Mouse (Mus musculus) ovary, postnatal 14 days (tissue): ENCODE results near the gene Blm.

Experiments
- DNase-seq: peaks from one replicate; pipeline ENCODE4 v3.0.0; 2022; ENCODE audit warnings: low spot score

Gene Blm

GRCm38 (mm10) chr7:80535009-80535744 lies at the start of gene Blm:
Gene Blm (minus strand): TSS chr7:80535119.
- DNase-seq = peak; percentile 89

GRCm38 (mm10) chr7:80583981-80584380 lies 49.1 kb upstream of the Blm start:
- peak; percentile 22 for DNase-seq

GRCm38 (mm10) chr7:80582821-80583451 lies 48.0 kb upstream of the Blm start:
- DNase-seq = no peak

DNA sequence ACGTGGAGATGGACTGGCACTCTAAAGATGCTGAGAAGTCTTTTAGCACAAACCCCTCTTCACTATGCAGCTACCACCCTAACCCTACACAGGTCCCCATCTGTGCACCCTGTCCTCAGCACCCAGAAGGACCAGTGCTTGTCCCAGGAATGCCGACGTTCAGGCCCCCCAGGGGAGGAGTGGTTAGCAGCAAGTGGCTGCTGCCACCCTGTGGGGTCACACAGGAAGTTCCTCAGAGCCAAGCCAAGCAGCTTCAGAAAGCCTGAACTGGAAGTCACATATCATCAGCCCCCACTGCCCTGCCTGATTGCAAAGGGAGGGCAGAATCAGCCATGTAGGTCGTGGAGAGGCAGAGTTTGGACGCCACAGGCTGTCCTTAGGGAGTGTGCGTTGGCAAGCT lies 45.4 kb upstream of the Blm start:
- no peak for DNase-seq

- DNase-seq = no peak
Observed at GRCm38 (mm10) chr7:80577417-80577980, 42.6 kb upstream of the Blm start.

DNA sequence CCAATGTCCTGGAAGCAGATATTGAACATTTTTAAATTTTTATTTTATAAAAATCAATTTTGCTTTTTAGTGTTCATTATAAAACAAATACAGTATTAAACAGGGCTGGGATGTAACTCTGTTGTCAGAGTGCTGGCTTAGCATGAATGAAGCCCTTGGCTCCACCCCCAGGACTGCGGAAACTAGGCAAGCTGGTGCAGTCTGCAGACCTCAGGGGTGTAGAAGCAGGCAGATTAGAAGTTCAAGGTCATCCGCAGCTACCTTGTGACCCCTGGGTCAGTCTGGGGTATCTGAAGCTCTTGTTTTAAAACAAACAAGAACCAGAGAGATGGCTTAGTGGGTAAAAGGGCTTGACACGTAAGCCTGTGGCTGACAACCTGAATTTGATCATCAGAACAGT lies 41.7 kb upstream of the Blm start:
- no peak for DNase-seq

GRCm38 (mm10) chr7:80575750-80576149 lies 40.8 kb upstream of the Blm start:
- DNase-seq = no peak

- no peak for DNase-seq
Observed at GRCm38 (mm10) chr7:80573076-80573475, 38.2 kb upstream of the Blm start.

DNA sequence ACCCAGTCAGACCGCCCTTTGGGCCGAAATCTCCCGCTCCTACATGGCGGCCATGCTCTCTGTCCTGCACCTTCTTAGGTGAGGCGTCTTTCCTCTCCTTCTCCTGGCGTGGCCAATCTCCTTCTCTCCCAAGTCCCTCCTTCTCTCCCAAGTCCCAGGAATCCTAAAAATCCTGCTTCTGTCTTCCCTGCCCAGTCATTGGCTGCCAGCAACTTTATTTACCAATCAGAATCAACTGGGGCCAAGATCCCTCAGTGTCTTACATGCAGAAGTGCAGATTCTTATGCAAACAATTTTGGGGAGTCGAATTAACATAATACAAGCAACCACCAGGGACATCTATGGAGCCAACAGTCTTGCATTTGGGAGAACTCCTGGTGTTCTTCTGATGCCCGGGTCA lies 33.1 kb upstream of the Blm start:
- no peak for DNase-seq

DNA sequence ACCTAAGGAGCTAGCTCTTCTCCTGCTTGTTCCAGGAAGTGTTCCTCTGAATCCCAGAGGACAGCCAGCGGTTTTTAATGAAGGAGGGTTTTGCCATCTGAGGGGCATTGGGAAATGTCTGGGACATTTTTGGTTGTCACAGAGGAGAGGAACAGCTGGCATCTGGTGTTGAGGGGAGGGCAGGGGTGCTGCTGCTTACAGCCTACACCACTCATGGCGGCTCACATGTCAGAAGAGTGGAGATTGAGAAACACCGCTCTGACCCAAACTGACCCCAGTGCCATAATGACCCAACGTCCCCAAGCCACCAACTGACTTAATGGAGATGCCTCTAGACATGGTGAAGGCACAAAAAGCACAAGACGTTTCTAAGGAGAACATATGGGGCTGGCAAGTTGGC lies 27.0 kb upstream of the Blm start:
- DNase-seq = no peak

- DNase-seq = no peak
Observed at GRCm38 (mm10) chr7:80561271-80561670, 26.4 kb upstream of the Blm start.

GRCm38 (mm10) chr7:80558572-80558971 lies 23.7 kb upstream of the Blm start:
- no peak for DNase-seq

DNA sequence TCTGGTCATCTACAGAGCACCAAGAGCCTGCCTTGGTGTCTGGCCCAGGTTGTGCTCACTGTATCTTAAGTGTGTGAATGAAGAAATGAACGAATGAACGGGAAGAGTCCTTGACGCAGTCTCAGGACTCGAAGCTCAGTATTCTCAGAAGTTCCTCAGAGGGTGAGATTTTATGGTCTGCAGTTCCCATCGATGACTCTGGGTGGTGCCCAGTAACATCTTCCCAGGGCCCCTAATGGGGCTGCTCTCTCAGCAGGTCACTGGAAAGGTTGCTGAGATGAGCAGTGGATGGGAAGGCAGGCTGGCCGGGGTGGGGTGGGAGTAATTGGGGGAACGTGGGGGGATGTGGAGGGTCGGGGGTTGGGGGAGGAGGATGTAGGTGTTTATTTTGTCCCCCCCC lies 23.2 kb upstream of the Blm start:
- no peak for DNase-seq

DNA sequence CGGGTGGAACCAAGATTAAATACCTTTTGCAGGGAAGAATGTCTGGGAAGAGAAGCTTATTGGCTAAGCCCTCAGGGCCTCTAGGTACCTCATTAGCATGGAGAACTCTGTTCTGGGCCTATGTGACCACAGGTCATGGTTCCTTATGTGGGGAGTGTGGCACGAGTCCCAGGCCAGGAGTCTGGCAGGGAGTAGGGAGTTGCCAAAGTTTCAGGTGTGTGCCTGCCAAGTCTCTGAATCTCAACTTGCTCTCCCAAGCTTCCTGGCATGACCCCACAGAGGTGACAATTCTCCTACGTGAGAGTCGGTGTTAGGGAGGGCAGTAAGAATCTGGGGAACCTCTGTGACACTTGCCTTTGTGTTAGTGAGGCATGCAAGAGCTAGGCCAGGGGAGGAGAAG lies 22.2 kb upstream of the Blm start:
- no peak for DNase-seq

DNA sequence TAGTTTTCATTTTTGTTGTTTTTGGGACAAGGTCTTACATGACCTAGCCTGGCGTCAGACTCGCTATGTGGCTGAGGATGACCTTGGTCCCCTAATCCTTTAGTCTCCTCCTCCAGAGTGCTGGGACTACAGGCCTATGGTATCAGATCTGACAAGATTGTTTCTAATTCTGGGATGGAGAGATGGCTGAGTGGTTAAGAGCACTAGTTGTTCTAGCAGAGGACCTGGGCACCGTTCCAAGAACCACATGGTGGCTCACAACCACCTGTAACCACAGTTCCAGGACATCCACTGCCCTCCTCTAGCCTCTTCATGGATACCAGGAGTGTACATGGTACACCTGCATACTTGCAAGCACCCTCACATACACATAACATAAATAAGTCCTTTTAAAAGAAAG lies 21.2 kb upstream of the Blm start:
- DNase-seq = no peak

GRCm38 (mm10) chr7:80555146-80555545 lies 20.2 kb upstream of the Blm start:
- no peak for DNase-seq

GRCm38 (mm10) chr7:80554180-80555021 lies 19.5 kb upstream of the Blm start:
- no peak for DNase-seq

DNA sequence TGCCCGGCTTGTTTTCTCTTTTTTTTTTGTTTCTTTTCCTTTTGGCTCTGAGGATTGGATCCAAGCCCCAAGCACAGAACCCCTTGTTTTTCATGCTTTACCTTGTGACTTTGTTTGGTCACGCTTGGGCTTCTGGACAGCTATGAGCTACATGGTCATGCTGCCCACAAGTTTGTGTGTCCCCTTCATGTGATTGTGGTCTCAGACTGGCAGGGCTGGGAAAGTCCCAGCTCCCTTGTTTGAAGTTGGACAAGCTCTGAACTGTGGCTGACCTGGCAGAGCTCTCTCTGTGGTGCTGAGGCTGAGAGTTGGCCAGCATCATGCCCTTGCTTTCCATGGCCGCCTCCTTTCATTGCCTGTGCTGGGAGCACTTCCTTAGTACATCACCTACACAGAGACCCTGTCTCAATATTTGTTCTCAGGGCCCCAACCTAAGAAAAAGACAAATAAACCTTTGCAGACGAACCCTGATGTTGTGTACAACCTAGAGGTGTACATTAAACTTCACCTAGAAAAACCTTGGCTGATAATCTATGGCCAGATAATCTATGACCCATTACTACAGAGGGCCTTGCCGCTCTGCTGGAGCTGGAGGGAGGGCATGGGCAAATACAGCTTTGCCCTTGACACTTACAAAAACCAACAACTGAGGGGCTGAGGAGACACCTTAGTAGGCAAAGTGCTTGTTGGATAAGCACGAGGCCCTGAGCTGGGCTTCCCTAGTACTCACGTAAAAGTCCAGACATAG lies 13.8 kb upstream of the Blm start:
- no peak for DNase-seq

GRCm38 (mm10) chr7:80542139-80542831 lies 7.4 kb upstream of the Blm start:
- DNase-seq = no peak

GRCm38 (mm10) chr7:80539581-80539980 lies 4.7 kb upstream of the Blm start:
- no peak for DNase-seq

GRCm38 (mm10) chr7:80534291-80535008 lies 469 bp downstream of the Blm start:
- no peak for DNase-seq
